Mouse (Mus musculus): ENCODE results near the gene Homez.

Gene Homez

GRCm38 (mm10) chr14:54870861-54871260 lies at the start of gene Homez:
Gene Homez (minus strand): TSS chr14:54870961.
- no peak for DNase-seq (ENCODE audit: low spot score in 2 of 2)

- no peak for DNase-seq (ENCODE audit: low spot score in 2 of 2)
Observed at GRCm38 (mm10) chr14:54920076-54920685, 49.4 kb upstream of the Homez start.

GRCm38 (mm10) chr14:54913343-54913742 lies 42.6 kb upstream of the Homez start:
- DNase-seq (ENCODE audit: low spot score in 2 of 2), result peak in 1 of 2 experiments; percentile 31

- peak; percentile 84 to 86 for DNase-seq (ENCODE audit: low spot score in 2 of 2)
Observed at GRCm38 (mm10) chr14:54912886-54913285, 42.1 kb upstream of the Homez start, which contains the start of gene Slc22a17. Gene Slc22a17 (minus strand): TSS chr14:54913132.

- DNase-seq (ENCODE audit: low spot score in 2 of 2), result no peak
Observed at GRCm38 (mm10) chr14:54912109-54912850, 41.5 kb upstream of the Homez start.

- DNase-seq (ENCODE audit: low spot score in 2 of 2), result no peak
Observed at GRCm38 (mm10) chr14:54908682-54909081, 37.9 kb upstream of the Homez start.

GRCm38 (mm10) chr14:54903641-54904040 lies 32.9 kb upstream of the Homez start:
- DNase-seq (ENCODE audit: low spot score in 2 of 2), result no peak

GRCm38 (mm10) chr14:54900383-54900782 lies 29.6 kb upstream of the Homez start:
- DNase-seq (ENCODE audit: low spot score in 2 of 2), result peak; percentile 67 to 89

- no peak for DNase-seq (ENCODE audit: low spot score in 2 of 2)
Observed at GRCm38 (mm10) chr14:54897445-54897844, 26.7 kb upstream of the Homez start.

GRCm38 (mm10) chr14:54894296-54895151 lies 23.8 kb upstream of the Homez start:
- DNase-seq (ENCODE audit: low spot score in 2 of 2), result peak; percentile 31 to 38

- peak; percentile 98 to 99 for DNase-seq (ENCODE audit: low spot score in 2 of 2)
Observed at GRCm38 (mm10) chr14:54893651-54894181, 23.0 kb upstream of the Homez start.

- no peak for DNase-seq (ENCODE audit: low spot score in 2 of 2)
Observed at GRCm38 (mm10) chr14:54892200-54892599, 21.4 kb upstream of the Homez start, which contains the start of gene Pabpn1. Gene Pabpn1 (plus strand): TSS chr14:54892500.

- DNase-seq (ENCODE audit: low spot score in 2 of 2), result no peak
Observed at GRCm38 (mm10) chr14:54885309-54885708, 14.5 kb upstream of the Homez start.

GRCm38 (mm10) chr14:54884022-54884712 lies 13.4 kb upstream of the Homez start:
- DNase-seq (ENCODE audit: low spot score in 2 of 2), result no peak

- DNase-seq (ENCODE audit: low spot score in 2 of 2), result peak; percentile 61 to 67
Observed at GRCm38 (mm10) chr14:54883154-54884021, 12.6 kb upstream of the Homez start, which contains the start of the genes Bcl2l2 and Gm20521. Gene Bcl2l2 (plus strand): TSS chr14:54883377. Gene Gm20521 (plus strand): TSS chr14:54883441.

- peak; percentile 64 to 66 for DNase-seq (ENCODE audit: low spot score in 2 of 2)
Observed at GRCm38 (mm10) chr14:54877048-54877715, 6.4 kb upstream of the Homez start, which contains the start of gene Ppp1r3e. Gene Ppp1r3e (minus strand): TSS chr14:54877550.

- peak; percentile 87 to 93 for DNase-seq (ENCODE audit: low spot score in 2 of 2)
Observed at GRCm38 (mm10) chr14:54876539-54877047, 5.8 kb upstream of the Homez start.

GRCm38 (mm10) chr14:54875844-54876538 lies 5.2 kb upstream of the Homez start:
- no peak for DNase-seq (ENCODE audit: low spot score in 2 of 2)

- DNase-seq (ENCODE audit: low spot score in 2 of 2), result no peak
Observed at GRCm38 (mm10) chr14:54874165-54874564, 3.4 kb upstream of the Homez start.

All from frontal cortex, postnatal 36 days (tissue).